Mouse (Mus musculus) kidney, postnatal 4 days (tissue): ENCODE results near the gene Zfp385b.
A peak's percentile ranks its signal among the peaks of the same experiment; 100 is the strongest.

Experiments used
- DNase-seq, 2 experiments: peaks; one replicate each; pipeline ENCODE4 v3.0.0; 2021; ENCODE audit warnings: mixed read lengths in 2 of 2

Gene Zfp385b

DNA sequence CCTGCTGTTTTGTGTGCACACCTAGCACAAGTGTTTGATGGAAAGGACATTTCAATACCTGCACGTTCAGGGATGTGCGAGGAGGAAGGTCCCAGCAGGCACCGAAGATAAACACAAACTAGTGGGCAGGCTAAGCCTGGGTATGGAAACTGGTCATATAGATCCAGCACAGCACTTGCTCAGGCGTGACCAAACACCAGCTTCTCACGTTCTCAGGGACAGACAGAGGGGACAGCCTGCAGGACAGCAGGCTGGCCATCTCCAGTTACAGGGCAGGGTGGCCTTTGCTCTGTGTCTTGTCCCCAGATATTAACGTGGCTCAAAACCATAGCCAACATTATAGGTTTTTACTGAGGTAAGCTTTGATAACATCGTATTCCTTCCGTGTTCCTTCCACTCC is 128.3 kb downstream of the Zfp385b start:
- no peak for DNase-seq

GRCm38 (mm10) chr2:77690316-77690715 is 129.1 kb downstream of the Zfp385b start:
- no peak for DNase-seq

DNA sequence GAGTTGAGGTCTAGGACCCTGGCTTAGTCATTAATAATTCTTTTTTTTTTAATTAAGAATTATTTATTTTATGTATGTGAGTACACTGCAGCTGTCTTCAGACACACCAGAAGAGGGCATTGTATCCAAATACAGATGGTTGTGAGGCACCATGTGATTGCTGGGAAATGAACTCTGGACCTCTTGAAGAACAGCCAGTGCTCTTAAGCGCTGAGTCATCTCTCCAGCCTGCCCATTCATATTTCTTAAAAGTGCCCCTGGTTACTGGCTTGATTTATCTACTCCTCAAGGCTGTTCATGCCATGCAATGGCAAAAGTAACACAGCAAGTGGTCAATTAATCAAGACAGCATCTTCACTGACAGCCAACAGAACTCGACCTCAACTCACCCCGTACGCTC is 130.8 kb downstream of the Zfp385b start:
- DNase-seq = no peak

DNA sequence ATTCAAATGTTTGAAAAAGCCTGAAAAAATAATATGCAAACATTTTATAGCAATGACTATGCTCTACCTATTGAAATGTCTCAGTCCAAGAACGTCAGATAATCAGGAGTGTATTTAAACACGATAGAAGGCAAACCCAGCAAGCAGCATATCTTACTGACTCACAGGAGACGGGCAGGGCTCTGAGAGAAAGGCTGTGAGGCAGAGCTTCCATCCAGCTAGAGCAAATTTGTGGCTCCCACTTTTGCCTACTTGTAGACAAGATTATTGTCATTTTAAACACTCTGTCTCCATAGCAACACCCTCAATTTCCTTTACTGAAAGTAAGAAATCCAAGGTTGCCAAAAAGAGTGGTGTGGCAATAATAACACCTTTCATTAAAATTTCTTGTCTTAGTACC is 135.4 kb downstream of the Zfp385b start:
- no peak for DNase-seq

DNA sequence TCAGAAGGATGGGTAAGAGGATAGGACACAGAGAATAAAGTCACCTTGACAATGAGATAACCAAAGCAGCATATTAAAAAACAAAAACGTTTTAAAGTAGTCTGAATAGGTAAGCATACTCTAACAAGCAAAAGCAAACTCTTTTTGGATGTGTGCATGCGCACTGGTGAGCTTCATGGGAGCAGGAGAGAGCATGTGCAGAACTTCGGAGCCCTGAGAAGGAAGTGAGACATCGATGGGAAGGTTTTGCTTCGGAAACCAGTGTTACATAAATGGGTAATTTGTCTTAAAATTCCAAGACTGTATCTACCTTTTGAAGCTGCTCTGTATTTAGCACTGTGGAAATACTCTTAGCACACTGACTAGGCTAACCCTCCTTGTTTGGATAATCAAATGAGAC is 137.2 kb downstream of the Zfp385b start:
- no peak for DNase-seq

DNA sequence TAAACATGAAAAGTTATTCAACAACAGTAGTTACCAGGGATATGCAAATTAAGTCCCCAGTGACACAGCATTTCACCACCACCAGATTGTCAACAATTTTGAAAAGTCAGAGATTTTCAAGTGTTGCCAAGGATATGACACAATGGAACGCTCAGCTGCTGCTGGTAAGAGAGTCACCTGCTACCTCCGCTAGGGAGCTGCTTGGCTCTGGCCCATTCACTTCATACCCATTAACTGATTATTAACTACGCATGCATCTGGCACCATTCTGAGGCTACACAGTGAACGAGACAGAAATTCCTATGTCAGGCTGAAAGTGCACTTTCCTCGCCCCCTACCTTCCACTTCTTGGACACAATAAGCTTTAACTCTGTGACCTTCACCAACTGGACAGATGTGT is 137.7 kb downstream of the Zfp385b start:
- peak in 1 of 2 experiments; percentile 29 for DNase-seq

- no peak for DNase-seq
These were observed 145.7 kb downstream of the Zfp385b start for GRCm38 (mm10) chr2:77673770-77674169.

- DNase-seq = no peak
These were observed 147.1 kb downstream of the Zfp385b start for GRCm38 (mm10) chr2:77672215-77672905.

DNA sequence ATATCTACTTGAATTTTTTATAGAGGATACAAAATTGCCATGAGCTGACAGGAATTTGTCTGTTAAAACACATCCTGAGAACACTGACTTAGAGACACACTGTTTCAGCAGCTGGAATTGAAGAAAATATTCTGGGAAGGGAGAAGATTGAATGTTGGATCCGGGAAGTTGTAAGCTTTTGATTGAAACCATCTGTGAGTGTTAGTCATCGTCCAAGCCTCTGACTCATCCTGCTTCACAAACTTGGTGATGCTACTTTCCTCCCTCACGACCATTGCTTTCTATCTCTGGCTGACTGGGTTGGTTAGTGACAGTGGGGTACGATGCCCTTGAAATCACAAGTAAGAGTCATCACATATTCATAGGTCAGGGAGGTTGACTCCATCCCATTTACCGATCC is 157.3 kb downstream of the Zfp385b start:
- DNase-seq = no peak

DNA sequence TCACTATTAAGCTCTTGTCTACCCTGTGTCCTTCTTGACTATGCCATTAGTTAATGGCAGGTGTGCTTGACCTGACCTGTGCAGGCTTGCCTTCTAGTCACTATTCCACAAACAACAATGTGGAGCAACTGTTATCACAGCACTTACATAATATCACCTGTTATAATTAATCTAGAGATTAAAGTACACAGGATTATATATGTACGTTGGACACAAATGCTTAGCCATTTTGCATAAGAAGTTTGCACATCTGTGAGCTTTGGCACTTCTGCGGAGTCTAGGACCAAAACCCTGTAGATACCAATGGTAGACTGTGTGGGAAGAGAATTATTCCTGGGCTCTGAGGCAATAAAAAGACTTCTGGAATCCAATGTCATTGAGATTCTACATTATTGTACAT is 165.8 kb downstream of the Zfp385b start:
- DNase-seq = no peak

- no peak for DNase-seq
These were observed 177.8 kb downstream of the Zfp385b start for GRCm38 (mm10) chr2:77641521-77642170.

- no peak for DNase-seq
These were observed 179.4 kb downstream of the Zfp385b start for GRCm38 (mm10) chr2:77639993-77640392.

DNA sequence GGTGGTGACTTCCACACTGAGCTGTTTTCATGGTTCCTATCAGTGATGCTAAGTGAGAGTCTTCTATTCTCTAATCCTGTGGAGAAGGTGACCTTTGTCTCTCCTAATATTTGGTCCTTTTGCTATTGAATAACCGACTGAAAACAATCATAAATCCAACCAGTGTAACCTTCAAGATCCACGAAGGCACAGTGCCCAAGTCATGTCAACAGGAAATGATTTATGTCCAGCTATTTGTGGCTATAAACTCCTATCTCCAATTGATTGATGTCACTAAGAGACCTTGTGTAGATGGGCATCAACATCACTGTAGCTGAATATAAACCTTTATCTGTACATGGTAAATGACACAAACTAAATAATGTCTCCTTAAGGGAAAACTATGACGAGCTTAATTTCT is 187.8 kb downstream of the Zfp385b start:
- no peak for DNase-seq

DNA sequence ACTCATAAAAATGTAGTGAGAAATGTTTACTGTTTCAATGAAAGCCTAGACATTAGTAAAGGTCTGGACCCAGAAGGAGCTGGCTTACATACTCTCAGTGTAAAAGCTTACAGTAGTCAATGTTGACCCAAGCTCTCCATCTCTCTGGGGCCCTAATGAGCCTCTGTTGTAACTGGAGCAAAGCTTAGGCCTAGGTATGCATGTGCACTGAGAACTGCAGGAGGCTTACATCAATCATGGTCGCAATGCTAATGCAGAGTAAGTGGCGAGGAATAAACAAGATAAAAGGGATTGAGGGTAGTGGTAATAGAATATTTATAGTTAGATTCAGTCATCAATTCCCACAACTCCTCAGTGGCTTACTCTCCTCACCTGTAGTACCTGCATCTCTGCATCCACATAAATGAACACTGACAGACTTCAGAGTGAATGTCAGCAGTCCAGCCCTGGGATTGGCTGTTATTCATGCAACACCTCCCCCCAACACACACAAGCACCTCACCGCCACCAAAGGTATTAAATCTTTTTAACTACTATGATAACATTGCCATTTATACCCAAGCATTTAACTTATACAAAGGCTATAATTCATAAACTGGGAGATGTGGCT is 191.7 kb downstream of the Zfp385b start:
- no peak for DNase-seq

GRCm38 (mm10) chr2:77618686-77619085 is 200.8 kb downstream of the Zfp385b start:
- no peak for DNase-seq

DNA sequence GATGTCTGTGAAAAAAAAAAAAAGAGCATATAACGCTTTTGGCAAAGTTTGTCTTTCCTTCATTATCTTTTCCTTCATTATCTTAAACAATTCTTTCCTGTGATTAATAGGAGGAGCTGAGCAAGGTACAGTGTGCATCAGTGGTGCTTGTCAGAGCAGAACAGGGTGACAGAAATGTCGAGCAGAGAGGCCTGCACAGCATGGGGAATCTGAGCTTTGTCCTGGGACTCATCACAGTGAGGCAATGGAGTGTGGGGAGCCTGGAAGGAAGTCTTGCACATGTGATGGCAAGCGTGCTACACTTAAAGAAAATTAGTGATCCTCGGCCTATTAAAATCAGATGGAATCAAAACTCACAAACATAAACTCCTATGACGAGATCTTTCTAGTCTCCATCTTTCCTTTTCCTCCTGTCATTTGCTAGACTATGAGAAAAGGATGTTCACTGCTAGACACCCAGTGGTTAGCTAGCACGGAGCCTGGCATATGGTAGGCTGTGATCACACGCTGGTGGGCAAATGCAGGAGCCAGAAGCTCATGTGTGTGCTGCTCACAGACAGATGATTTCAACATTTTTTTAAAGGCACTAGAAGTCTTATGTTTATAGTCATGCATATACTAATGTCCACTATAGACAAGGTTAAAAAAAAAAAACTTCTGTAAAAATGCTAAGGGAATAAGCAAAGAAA is 209.0 kb downstream of the Zfp385b start:
- no peak for DNase-seq

- no peak for DNase-seq
These were observed 210.0 kb downstream of the Zfp385b start for GRCm38 (mm10) chr2:77609452-77609851.

GRCm38 (mm10) chr2:77608666-77609065 is 210.8 kb downstream of the Zfp385b start:
- DNase-seq = no peak

- no peak for DNase-seq
These were observed 226.0 kb downstream of the Zfp385b start for GRCm38 (mm10) chr2:77593461-77593860.

DNA sequence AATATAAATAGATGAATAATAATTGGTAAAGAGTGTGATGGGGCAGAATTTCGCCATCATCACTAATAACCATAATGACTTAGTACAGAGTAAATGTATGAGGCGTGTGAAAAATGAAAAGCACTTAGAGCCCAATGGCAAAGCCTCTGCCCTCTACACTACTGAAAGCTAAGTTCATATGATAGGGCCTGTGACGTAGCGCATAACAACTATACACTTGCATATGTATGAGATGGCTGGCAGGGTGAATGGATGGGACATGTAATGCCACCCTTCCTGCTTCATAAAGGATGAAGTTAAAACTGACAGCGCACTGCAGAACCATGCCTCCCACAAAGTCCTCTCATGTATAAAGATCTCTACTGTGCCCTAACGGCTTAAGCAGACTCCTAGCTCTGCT is 226.9 kb downstream of the Zfp385b start:
- DNase-seq = no peak

GRCm38 (mm10) chr2:77589205-77589901 is 230.1 kb downstream of the Zfp385b start:
- no peak for DNase-seq

- no peak for DNase-seq
These were observed 232.1 kb downstream of the Zfp385b start for GRCm38 (mm10) chr2:77587387-77587786.
